Mouse (Mus musculus): ENCODE measurements around the gene Pgm2l1.

Pgm2l1 gene

GRCm38 (mm10) chr7:100227158-100227875 lies at the start of gene Pgm2l1:
TSS of gene Pgm2l1 (plus strand) at chr7:100227394.
- peak; percentile 96 for DNase-seq

- peak; percentile 72 to 76 for DNase-seq
Observed at GRCm38 (mm10) chr7:100178016-100178890, 48.9 kb upstream of the Pgm2l1 start.

GRCm38 (mm10) chr7:100178891-100179233 lies 48.3 kb upstream of the Pgm2l1 start:
- peak in 1 of 2 experiments; percentile 16 for DNase-seq

- no peak for DNase-seq
Observed at GRCm38 (mm10) chr7:100179394-100179793, 47.8 kb upstream of the Pgm2l1 start.

- DNase-seq, result no peak
Observed at GRCm38 (mm10) chr7:100179836-100180407, 47.3 kb upstream of the Pgm2l1 start.

- DNase-seq, result no peak
Observed at GRCm38 (mm10) chr7:100181176-100181575, 46.0 kb upstream of the Pgm2l1 start.

- no peak for DNase-seq
Observed at GRCm38 (mm10) chr7:100181614-100182013, 45.6 kb upstream of the Pgm2l1 start.

- peak in 1 of 2 experiments; percentile 24 for DNase-seq
Observed at GRCm38 (mm10) chr7:100182388-100182787, 44.8 kb upstream of the Pgm2l1 start.

- peak in 1 of 2 experiments; percentile 60 for DNase-seq
Observed at GRCm38 (mm10) chr7:100187601-100188000, 39.6 kb upstream of the Pgm2l1 start.

GRCm38 (mm10) chr7:100190167-100190566 lies 37.0 kb upstream of the Pgm2l1 start:
- no peak for DNase-seq

GRCm38 (mm10) chr7:100190778-100191177 lies 36.4 kb upstream of the Pgm2l1 start:
- peak; percentile 43 to 73 for DNase-seq

GRCm38 (mm10) chr7:100201191-100201590 lies 26.0 kb upstream of the Pgm2l1 start:
- no peak for DNase-seq

- DNase-seq, result no peak
Observed at GRCm38 (mm10) chr7:100203616-100204015, 23.6 kb upstream of the Pgm2l1 start.

GRCm38 (mm10) chr7:100204871-100205270 lies 22.3 kb upstream of the Pgm2l1 start:
- DNase-seq, result no peak

- no peak for DNase-seq
Observed at GRCm38 (mm10) chr7:100206144-100206543, 21.1 kb upstream of the Pgm2l1 start.

- no peak for DNase-seq
Observed at GRCm38 (mm10) chr7:100207886-100208285, 19.3 kb upstream of the Pgm2l1 start.

GRCm38 (mm10) chr7:100214310-100214709 lies 12.9 kb upstream of the Pgm2l1 start:
- no peak for DNase-seq

GRCm38 (mm10) chr7:100215116-100215732 lies 12.0 kb upstream of the Pgm2l1 start:
- DNase-seq, result no peak

- DNase-seq, result peak in 1 of 2 experiments; percentile 37
Observed at GRCm38 (mm10) chr7:100215976-100216375, 11.2 kb upstream of the Pgm2l1 start.

GRCm38 (mm10) chr7:100216601-100217565 lies 10.3 kb upstream of the Pgm2l1 start:
- DNase-seq, result no peak

- peak in 1 of 2 experiments; percentile 37 for DNase-seq
Observed at GRCm38 (mm10) chr7:100227896-100228525, 817 bp downstream of the Pgm2l1 start.

Measured in lung, postnatal 4 days (tissue).